9 mouse cellular contexts compared by ENCODE assay signal in genomic region chr9:49980344-49981207, GRCm38 (mm10).
A peak's percentile ranks its signal among the peaks of the same experiment; 100 is the strongest.
DNase-seq lines count a peak whose midpoint lies in the region; ATAC-seq and TF ChIP-seq lines count a peak whose summit lies in the region.
"Had no signal": no experiment of that assay in that cellular context is flagged by ENCODE, and none has a peak within 500 bp of the region (broad histone marks: within the 10 kb centered on the region; RNA-seq: fewer than 3 reads in every experiment).

No protein-coding gene starts in this region.

- H3K27ac ChIP-seq in forebrain, embryonic 13.5 days, result no peak overlapping the region
- no peak overlapping the region for H3K27ac ChIP-seq in forebrain, embryonic 12.5 days
- H3K27ac ChIP-seq in embryonic fibroblast, embryonic 13.5 days (ENCODE audit: insufficient read depth, low read length), result peak overlapping the region; percentile 83
- peak overlapping the region; percentile 12 for H3K27ac ChIP-seq in heart, postnatal 0 days (ENCODE audit: low read depth)
- no peak overlapping the region for H3K27ac ChIP-seq in midbrain, postnatal 0 days (ENCODE audit: low read depth, low read length)

- WGBS in forebrain, embryonic 13.5 days, result 67% methylated on average over 7 of the region's 7 CpGs
- WGBS in forebrain, embryonic 12.5 days, result 66% methylated on average over 7 of the region's 7 CpGs
- 35% methylated on average over 7 of the region's 7 CpGs for WGBS in heart, postnatal 0 days
- 56% methylated on average over 7 of the region's 7 CpGs for WGBS in midbrain, postnatal 0 days

- DNase-seq in adrenal gland, adult 2 months, result peak; percentile 66
- peak; percentile 91 for DNase-seq in heart, postnatal 0 days (ENCODE audit: low spot score)
- DNase-seq in layer of hippocampus, adult 9-10 months (ENCODE audit: low spot score), result peak; percentile 52
- peak; percentile 75 for DNase-seq in midbrain, postnatal 0 days (ENCODE audit: low spot score)
- DNase-seq in thymus, postnatal 14 days, result no peak

- TF ChIP-seq EP300 in heart, postnatal 0 days (IDR thresholded peaks at IDR 0.05; ENCODE audit: low read depth), result peak; percentile 89

- no peak overlapping the region for H3K4me2 ChIP-seq in forebrain, embryonic 13.5 days
- H3K4me2 ChIP-seq in forebrain, embryonic 12.5 days, result no peak overlapping the region
- no peak overlapping the region for H3K4me2 ChIP-seq in heart, postnatal 0 days (ENCODE audit: low read depth, low read length)
- H3K4me2 ChIP-seq in midbrain, postnatal 0 days (ENCODE audit: low read depth, low read length, poor library complexity, severe bottlenecking), result no peak overlapping the region

- H3K9ac ChIP-seq in forebrain, embryonic 13.5 days, result no peak overlapping the region
- no peak overlapping the region for H3K9ac ChIP-seq in forebrain, embryonic 12.5 days
- H3K9ac ChIP-seq in heart, postnatal 0 days (replicated peaks; ENCODE audit: low read depth, low read length), result no peak overlapping the region
- H3K9ac ChIP-seq in midbrain, postnatal 0 days (replicated peaks; ENCODE audit: low read length, poor library complexity, severe bottlenecking), result no peak overlapping the region

- H3K4me1 ChIP-seq in forebrain, embryonic 13.5 days, result peaks cover 24% of the 10 kb centered on the region
- peaks cover 8% of the 10 kb centered on the region for H3K4me1 ChIP-seq in forebrain, embryonic 12.5 days
- H3K4me1 ChIP-seq in embryonic fibroblast, embryonic 13.5 days (ENCODE audit: control insufficient read depth, insufficient read depth, low read length), result peaks cover 17% of the 10 kb centered on the region
- peaks cover 29% of the 10 kb centered on the region for H3K4me1 ChIP-seq in heart, postnatal 0 days (ENCODE audit: control insufficient read depth, insufficient read depth)
- H3K4me1 ChIP-seq in midbrain, postnatal 0 days (ENCODE audit: insufficient read depth, low read length), result no peaks in the 10 kb centered on the region; the same call in 1 of the 2 replicates

- H3K9me3 ChIP-seq in forebrain, embryonic 13.5 days (replicated peaks), result no peaks in the 10 kb centered on the region
- H3K9me3 ChIP-seq in forebrain, embryonic 12.5 days, result no peaks in the 10 kb centered on the region
- no peaks in the 10 kb centered on the region for H3K9me3 ChIP-seq in heart, postnatal 0 days (replicated peaks; ENCODE audit: control insufficient read depth, low read length)
- H3K9me3 ChIP-seq in midbrain, postnatal 0 days (ENCODE audit: low read length), result no peaks in the 10 kb centered on the region

- no peaks in the 10 kb centered on the region for H3K36me3 ChIP-seq in forebrain, embryonic 13.5 days (ENCODE audit: poor library complexity, severe bottlenecking)
- H3K36me3 ChIP-seq in forebrain, embryonic 12.5 days (replicated peaks), result no peaks in the 10 kb centered on the region
- H3K36me3 ChIP-seq in heart, postnatal 0 days (replicated peaks; ENCODE audit: control insufficient read depth, insufficient read depth, low read length), result no peaks in the 10 kb centered on the region
- no peaks in the 10 kb centered on the region for H3K36me3 ChIP-seq in midbrain, postnatal 0 days (ENCODE audit: insufficient read depth, low read length)

- peak; percentile 63 for ATAC-seq in forebrain, embryonic 13.5 days
- no peak for ATAC-seq in forebrain, embryonic 12.5 days (ENCODE audit: low FRiP score)
- ATAC-seq in heart, postnatal 0 days (ENCODE audit: insufficient read depth, low read depth), result peak; percentile 85
- ATAC-seq in midbrain, postnatal 0 days (ENCODE audit: low FRiP score), result peak; percentile 44; the same call in 1 of the 2 replicates

- TF ChIP-seq CTCF in embryonic fibroblast, embryonic 13.5 days (IDR thresholded peaks at IDR 0.05; ENCODE audit: borderline replicate concordance, insufficient read depth, low read length), result no peak
- TF ChIP-seq CTCF in heart, postnatal 0 days (IDR thresholded peaks at IDR 0.05; ENCODE audit: low read depth), result no peak
- no peak for TF ChIP-seq CTCF in midbrain, postnatal 0 days (IDR thresholded peaks at IDR 0.05)

- TF ChIP-seq POLR2A in embryonic fibroblast, embryonic 13.5 days (IDR thresholded peaks at IDR 0.05; ENCODE audit: low read depth, low read length), result no peak

- H3K27me3 ChIP-seq in forebrain, embryonic 13.5 days, result no peaks in the 10 kb centered on the region
- H3K27me3 ChIP-seq in forebrain, embryonic 12.5 days, result no peaks in the 10 kb centered on the region
- no peaks in the 10 kb centered on the region for H3K27me3 ChIP-seq in heart, postnatal 0 days (ENCODE audit: control insufficient read depth, insufficient read depth, low read length)
- no peaks in the 10 kb centered on the region for H3K27me3 ChIP-seq in midbrain, postnatal 0 days (ENCODE audit: insufficient read depth, low read length)

- H3K4me3 ChIP-seq in forebrain, embryonic 13.5 days, result no peak overlapping the region
- no peak overlapping the region for H3K4me3 ChIP-seq in forebrain, embryonic 12.5 days (replicated peaks)
- no peak overlapping the region for H3K4me3 ChIP-seq in embryonic fibroblast, embryonic 13.5 days (ENCODE audit: insufficient read depth, low read length)
- H3K4me3 ChIP-seq in heart, postnatal 0 days (ENCODE audit: low read depth, low read length), result no peak overlapping the region
- no peak overlapping the region for H3K4me3 ChIP-seq in midbrain, postnatal 0 days (ENCODE audit: low read depth, low read length)
- H3K4me3 ChIP-seq: erythroblast, embryonic 14.5 days had no signal

Comparison
In these comparisons a context has a peak if more than half of its experiments do, and no peak if none do; other contexts are left out.
1. H3K27ac ChIP-seq: peak in embryonic fibroblast, embryonic 13.5 days (single experiment) and heart, postnatal 0 days (single experiment); none in forebrain, embryonic 13.5 days (single experiment), forebrain, embryonic 12.5 days (single experiment) and midbrain, postnatal 0 days (single experiment).